In genomic region chr4:154159961-154160537, GRCm38 (mm10) we compare ENCODE assay signal across 9 mouse cellular contexts. TPM values are rescaled to one million over a fixed set of nuclear protein-coding genes. Genes with fewer than 3 reads are reported as not detected.
DNase-seq lines count a peak whose midpoint lies in the region; ATAC-seq and TF ChIP-seq lines count a peak whose summit lies in the region.
"Had no signal": no experiment of that assay in that cellular context is flagged by ENCODE, and none has a peak within 500 bp of the region (broad histone marks: within the 10 kb centered on the region; RNA-seq: fewer than 3 reads in every experiment).

No protein-coding gene starts in this region.

- 0 out of 2 replicates have a peak overlapping the region, but pooled peaks have one; percentile 52 for H3K27ac ChIP-seq in embryonic facial prominence, embryonic 14.5 days (replicated peaks; ENCODE audit: low read depth, low read length)
- peak overlapping the region; percentile 64; the same call in 1 of the 2 replicates for H3K27ac ChIP-seq in intestine, embryonic 14.5 days (ENCODE audit: low read depth)
- H3K27ac ChIP-seq in lung, postnatal 0 days (ENCODE audit: low read length), result peak overlapping the region; percentile 92

- H3K27me3 ChIP-seq in G1E (ENCODE audit: insufficient read depth, low read length), result no peaks in the 10 kb centered on the region
- no peaks in the 10 kb centered on the region for H3K27me3 ChIP-seq in embryonic facial prominence, embryonic 14.5 days (replicated peaks; ENCODE audit: control insufficient read depth, insufficient read depth, low read length)
- no peaks in the 10 kb centered on the region for H3K27me3 ChIP-seq in intestine, embryonic 14.5 days (replicated peaks; ENCODE audit: control insufficient read depth, insufficient read depth, low read length)
- H3K27me3 ChIP-seq in lung, postnatal 0 days (replicated peaks; ENCODE audit: insufficient read depth, low read length), result no peaks in the 10 kb centered on the region

- no peaks in the 10 kb centered on the region for H3K9me3 ChIP-seq in G1E (replicated peaks)
- H3K9me3 ChIP-seq in embryonic facial prominence, embryonic 14.5 days (ENCODE audit: control insufficient read depth, low read length), result no peaks in the 10 kb centered on the region
- H3K9me3 ChIP-seq in intestine, embryonic 14.5 days (ENCODE audit: control insufficient read depth, low read length), result no peaks in the 10 kb centered on the region
- H3K9me3 ChIP-seq in lung, postnatal 0 days (ENCODE audit: low read length), result no peaks in the 10 kb centered on the region

- no peak for ATAC-seq in G1E (ENCODE audit: extremely low read depth, insufficient number of reproducible peaks, low FRiP score, poor library complexity, severe bottlenecking)
- ATAC-seq in embryonic facial prominence, embryonic 14.5 days (ENCODE audit: low read depth), result peak; percentile 56
- peak; percentile 30 for ATAC-seq in intestine, embryonic 14.5 days (replicated peaks; ENCODE audit: low FRiP score, low TSS enrichment, low read depth)
- ATAC-seq in lung, postnatal 0 days, result peak; percentile 55

- peaks cover 45% of the 10 kb centered on the region for H3K36me3 ChIP-seq in G1E (replicated peaks)
- peaks cover 37% of the 10 kb centered on the region for H3K36me3 ChIP-seq in embryonic facial prominence, embryonic 14.5 days (ENCODE audit: control insufficient read depth, insufficient read depth, low read length)
- peaks cover 37% of the 10 kb centered on the region for H3K36me3 ChIP-seq in intestine, embryonic 14.5 days (ENCODE audit: control insufficient read depth, insufficient read depth, low read length)
- peaks cover 25% of the 10 kb centered on the region for H3K36me3 ChIP-seq in lung, postnatal 0 days (ENCODE audit: insufficient read depth, low read length)

- H3K4me2 ChIP-seq in embryonic facial prominence, embryonic 14.5 days (ENCODE audit: low read depth, low read length), result peak overlapping the region; percentile 88
- H3K4me2 ChIP-seq in intestine, embryonic 14.5 days (ENCODE audit: low read length), result peak overlapping the region; percentile 73
- H3K4me2 ChIP-seq in lung, postnatal 0 days (replicated peaks; ENCODE audit: low read depth, low read length), result peak overlapping the region; percentile 81

- peaks cover 46% of the 10 kb centered on the region for H3K4me1 ChIP-seq in G1E (ENCODE audit: insufficient read depth, low read depth, low read length)
- peaks cover 4% of the 10 kb centered on the region; the same call in 1 of the 2 replicates for H3K4me1 ChIP-seq in embryonic facial prominence, embryonic 14.5 days (ENCODE audit: control insufficient read depth, insufficient read depth, low read length)
- peaks cover 9% of the 10 kb centered on the region; the same call in 1 of the 2 replicates for H3K4me1 ChIP-seq in intestine, embryonic 14.5 days (replicated peaks; ENCODE audit: control insufficient read depth, insufficient read depth, low read length)
- H3K4me1 ChIP-seq in lung, postnatal 0 days (ENCODE audit: insufficient read depth, low read depth, low read length), result peaks cover 9% of the 10 kb centered on the region; the same call in 1 of the 2 replicates

- H3K9ac ChIP-seq in embryonic facial prominence, embryonic 14.5 days (ENCODE audit: low read depth, low read length), result peak overlapping the region; percentile 81
- H3K9ac ChIP-seq in intestine, embryonic 14.5 days (ENCODE audit: low read length), result peak overlapping the region; percentile 67
- peak overlapping the region; percentile 68 for H3K9ac ChIP-seq in lung, postnatal 0 days (replicated peaks; ENCODE audit: low read depth)

- TF ChIP-seq CTCF in G1E (IDR thresholded peaks at IDR 0.05; ENCODE audit: low read depth, low read length), result no peak
- TF ChIP-seq CTCF in lung, postnatal 0 days (IDR thresholded peaks at IDR 0.05), result no peak

- peak; percentile 42 for DNase-seq in kidney, adult 18-20 months
- no peak for DNase-seq in kidney, postnatal 14 days
- peak; percentile 43 for DNase-seq in G1E (ENCODE audit: low spot score)
- DNase-seq in embryonic facial prominence, embryonic 14.5 days (ENCODE audit: low spot score), result peak; percentile 26
- peak; percentile 62 for DNase-seq in intestine, embryonic 14.5 days (ENCODE audit: low spot score)
- peak; percentile 62 for DNase-seq in lung, postnatal 0 days (ENCODE audit: low spot score)
- peak; percentile 37 for DNase-seq in testis, postnatal 14 days (ENCODE audit: low spot score)
- DNase-seq in ovary, adult 18-20 months (ENCODE audit: low spot score), result no peak

- peak overlapping the region; percentile 98 for H3K4me3 ChIP-seq in G1E (ENCODE audit: low read depth, low read length)
- peak overlapping the region; percentile 93 for H3K4me3 ChIP-seq in embryonic facial prominence, embryonic 14.5 days (ENCODE audit: low read depth, low read length)
- peak overlapping the region; percentile 86 for H3K4me3 ChIP-seq in intestine, embryonic 14.5 days (ENCODE audit: low read depth, low read length)
- H3K4me3 ChIP-seq in lung, postnatal 0 days (ENCODE audit: low read depth, low read length), result peak overlapping the region; percentile 91

- 2% methylated on average over 35 of the region's 47 CpGs for WGBS in embryonic facial prominence, embryonic 14.5 days
- WGBS in intestine, embryonic 14.5 days, result 2% methylated on average over 36 of the region's 47 CpGs
- WGBS in lung, postnatal 0 days, result 4% methylated on average over 38 of the region's 47 CpGs

- 0 out of 2 replicates have a peak, but pooled peaks have one; percentile 15 for TF ChIP-seq EP300 in lung, postnatal 0 days (IDR thresholded peaks at IDR 0.05)

RNA-seq across cellular contexts. Expression of gene Tprgl, which starts 0.4 kb away (rescaled TPM):
- total RNA-seq in G1E (2014; fragmentation: Nextera tagmentation) (44.7 and 55.8 TPM in 2 replicates), G1E (2017) (51.1 and 58.2 TPM in 2 replicates)
- 60.8 and 61.4 TPM in 2 replicates for polyA plus RNA-seq in G1E (2012)
- 148 and 155 TPM in 2 replicates for polyA plus RNA-seq in embryonic facial prominence, embryonic 14.5 days (2014; fragmentation: Nextera tagmentation; extraction: Ambion mirVana)
- polyA plus RNA-seq in intestine, embryonic 14.5 days (2014; fragmentation: Nextera tagmentation; extraction: Ambion mirVana), result 125 and 133 TPM in 2 replicates
- 249 and 268 TPM in 2 replicates for polyA plus RNA-seq in lung, postnatal 0 days (2015; fragmentation: Nextera tagmentation; extraction: Ambion mirVana)

RNA-seq across cellular contexts. Expression of gene Megf6, which starts 10.5 kb away (rescaled TPM):
- total RNA-seq in G1E (2014; fragmentation: Nextera tagmentation), result not detected in 2 replicates
- 0.05 and 0.23 TPM in 2 replicates for total RNA-seq in G1E (2017)
- 0.01 and 0.07 TPM in 2 replicates for polyA plus RNA-seq in G1E (2012)
- 91.2 and 97.2 TPM in 2 replicates for polyA plus RNA-seq in embryonic facial prominence, embryonic 14.5 days (2014; fragmentation: Nextera tagmentation; extraction: Ambion mirVana)
- 16.1 and 17.1 TPM in 2 replicates for polyA plus RNA-seq in intestine, embryonic 14.5 days (2014; fragmentation: Nextera tagmentation; extraction: Ambion mirVana)
- 24.1 and 25.5 TPM in 2 replicates for polyA plus RNA-seq in lung, postnatal 0 days (2015; fragmentation: Nextera tagmentation; extraction: Ambion mirVana)
- total RNA-seq: common myeloid progenitor, adult 5-6 weeks had no signal

RNA-seq across cellular contexts. Expression of gene Wrap73, which starts 17.9 kb away (rescaled TPM):
- total RNA-seq in G1E (2014; fragmentation: Nextera tagmentation) (6.9 and 7.2 TPM in 2 replicates), G1E (2017) (19.4 and 23.4 TPM in 2 replicates)
- polyA plus RNA-seq in G1E (2012), result 16.6 and 21.5 TPM in 2 replicates
- polyA plus RNA-seq in embryonic facial prominence, embryonic 14.5 days (2014; fragmentation: Nextera tagmentation; extraction: Ambion mirVana), result 36.8 and 43.2 TPM in 2 replicates
- 32.7 and 37.4 TPM in 2 replicates for polyA plus RNA-seq in intestine, embryonic 14.5 days (2014; fragmentation: Nextera tagmentation; extraction: Ambion mirVana)
- polyA plus RNA-seq in lung, postnatal 0 days (2015; fragmentation: Nextera tagmentation; extraction: Ambion mirVana), result 19.8 and 21.6 TPM in 2 replicates

RNA-seq across cellular contexts. Expression of gene Trp73, which starts 20.0 kb away (rescaled TPM):
- total RNA-seq in G1E (2014; fragmentation: Nextera tagmentation) (not detected in 2 replicates), G1E (2017) (under 0.01 and 0.12 TPM in 2 replicates)
- polyA plus RNA-seq in G1E (2012), result not detected in 2 replicates
- 3.5 and 3.8 TPM in 2 replicates for polyA plus RNA-seq in embryonic facial prominence, embryonic 14.5 days (2014; fragmentation: Nextera tagmentation; extraction: Ambion mirVana)
- polyA plus RNA-seq in intestine, embryonic 14.5 days (2014; fragmentation: Nextera tagmentation; extraction: Ambion mirVana), result 0.19 and 0.20 TPM in 2 replicates
- 1.8 and 2.6 TPM in 2 replicates for polyA plus RNA-seq in lung, postnatal 0 days (2015; fragmentation: Nextera tagmentation; extraction: Ambion mirVana)
- total RNA-seq: common myeloid progenitor, adult 5-6 weeks had no signal

Comparison
In these comparisons a context has a peak if more than half of its experiments do, and no peak if none do; other contexts are left out.
1. DNase-seq: peak in kidney, adult 18-20 months (single experiment), G1E (single experiment), embryonic facial prominence, embryonic 14.5 days (single experiment), intestine, embryonic 14.5 days (single experiment), lung, postnatal 0 days (single experiment) and testis, postnatal 14 days (single experiment); none in kidney, postnatal 14 days (single experiment) and ovary, adult 18-20 months (single experiment).
2. RNA of gene Megf6, which starts 10.5 kb away (polyA plus RNA-seq): 91.2 to 97.2 TPM in embryonic facial prominence, embryonic 14.5 days, 24.1 to 25.5 TPM in lung, postnatal 0 days and 16.1 to 17.1 TPM in intestine, embryonic 14.5 days; 0.01 to 0.07 TPM in G1E; every median in the first group is over 10 times any median in the second.
3. Peak in every context shown above with its lines, with median percentiles within 50 percentile points of each other: H3K4me3 ChIP-seq, H3K27ac ChIP-seq, H3K4me2 ChIP-seq and H3K9ac ChIP-seq.